Mouse (Mus musculus): ENCODE measurements around the gene Nek7.

- TF ChIP-seq GATA1 (IDR thresholded peaks at IDR 0.05; ENCODE audit: low read length) (no peak), TAL1 (IDR thresholded peaks at IDR 0.05; ENCODE audit: low read length) (no peak)
Observed at GRCm38 (mm10) chr1:138571565-138572361, 48.2 kb downstream of the Nek7 start.
